Mouse (Mus musculus) heart, adult 2 months (tissue): ENCODE results near the gene Rfc4. TPM values are rescaled to one million over a fixed set of nuclear protein-coding genes. Genes with fewer than 3 reads are reported as not detected.

Experiments used
- DNase-seq, 2 experiments: peaks; one replicate each; pipeline ENCODE4 v3.0.0; 2021
- H3K27ac ChIP-seq: fragments of 200-600 bp; 2 replicates; pipeline ENCODE4 v1.8.1; 2022
- H3K27me3 ChIP-seq: fragments of 200-500 bp; 2 replicates; pipeline ENCODE4 v1.6.1; 2012; ENCODE audit warnings: mild to moderate bottlenecking, low read length, inconsistent platforms, mixed read lengths; ENCODE audit not compliant: control insufficient read depth, insufficient read depth
- H3K36me3 ChIP-seq: fragments of 200-500 bp; 2 replicates; pipeline ENCODE4 v1.6.1; 2012; ENCODE audit warnings: low read length, inconsistent platforms; ENCODE audit not compliant: control insufficient read depth, insufficient read depth
- H3K4me1 ChIP-seq: fragments of 200-500 bp; 2 replicates; pipeline ENCODE4 v1.6.1; 2011; ENCODE audit warnings: low read length; ENCODE audit not compliant: control insufficient read depth, insufficient read depth
- H3K4me3 ChIP-seq: fragments of 200-600 bp; 2 replicates; pipeline ENCODE4 v1.8.1; 2022
- H3K79me2 ChIP-seq: fragments of 200-500 bp; replicated peaks from 2 replicates; pipeline ENCODE4 v1.6.1; 2012; ENCODE audit warnings: mild to moderate bottlenecking, inconsistent platforms, low read length, moderate library complexity, mixed read lengths; ENCODE audit not compliant: control insufficient read depth, insufficient read depth
- H3K9ac ChIP-seq: fragments of 200-500 bp; 2 replicates; pipeline ENCODE4 v1.6.1; 2012; ENCODE audit warnings: low read depth, mild to moderate bottlenecking, control low read depth, inconsistent platforms, low read length, mixed read lengths
- CTCF ChIP-seq: fragments of 200-600 bp; IDR thresholded peaks from 2 replicates; pipeline ENCODE4 v1.8.1; 2022; ENCODE audit warnings: antibody characterized with exemption, mild to moderate bottlenecking, moderate library complexity
- EP300 ChIP-seq: fragments of 200-500 bp; IDR thresholded peaks from 2 replicates; pipeline ENCODE4 v1.6.1; 2011; ENCODE audit warnings: low read depth, low read length, control low read depth; ENCODE audit not compliant: insufficient read depth
- POLR2A ChIP-seq: fragments of 200-500 bp; IDR thresholded peaks from 2 replicates; pipeline ENCODE4 v1.6.1; 2011; ENCODE audit warnings: mild to moderate bottlenecking, low read depth, low read length, control low read depth; ENCODE audit not compliant: insufficient read depth
- WGBS: fragments of 180-500 bp; shearing (Covaris S2); methylation state at CpG from one replicate; pipeline ENCODE4 v1.1.7; 2018; 5-methylcytosine and 5-hydroxymethylcytosine counted together
- intact Hi-C: fragments of 180-260 bp; cut with DNase I; formaldehyde crosslinking; loops from one replicate; pipeline ENCODE4 v1.15.1; 2025
- polyA plus RNA-seq: library from polyadenylated mRNA; depleted of rRNA; stranded (reverse); fragments of >200 nt; gene quantifications from 2 replicates; pipeline ENCODE4 v1.2.3, GENCODE M21; 2012
- total RNA-seq, 2 experiments: library from RNA; stranded (reverse); gene quantifications; 2 replicates each; pipeline ENCODE4 v1.2.3; 2021

The Rfc4 gene
- total and polyA plus RNA-seq, 3 experiments, result 1.5 to 7.3 (median 6.2) TPM

GRCm38 (mm10) chr16:23117173-23117572, 10.4 kb downstream of the Rfc4 start:
- no peaks in the 10 kb centered on the region for H3K27me3 ChIP-seq
- no peak for DNase-seq
- no peak overlapping the region for H3K4me3 ChIP-seq
- H3K27ac ChIP-seq, result no peak overlapping the region
- WGBS, result 45% methylated on average over 4 of the region's 4 CpGs
- H3K4me1 ChIP-seq, result no peaks in the 10 kb centered on the region
- peaks cover 16% of the 10 kb centered on the region for H3K36me3 ChIP-seq
- intact Hi-C loops, result no loop called here
- H3K79me2 ChIP-seq, result no peaks in the 10 kb centered on the region
- TF ChIP-seq POLR2A (no peak), CTCF (no peak), EP300 (no peak)
- no peak overlapping the region for H3K9ac ChIP-seq

- H3K79me2 ChIP-seq, result no peaks in the 10 kb centered on the region
- no peak for TF ChIP-seq EP300
- no peak for TF ChIP-seq POLR2A
- no peak for TF ChIP-seq CTCF
- no peaks in the 10 kb centered on the region for H3K27me3 ChIP-seq
- WGBS, result 72% methylated on average over 3 of the region's 3 CpGs
- intact Hi-C loops, result no loop called here
- H3K9ac ChIP-seq, result no peak overlapping the region
- no peak overlapping the region for H3K4me3 ChIP-seq
- peaks cover 32% of the 10 kb centered on the region for H3K36me3 ChIP-seq
- no peak overlapping the region for H3K27ac ChIP-seq
- no peak for DNase-seq
- H3K4me1 ChIP-seq, result no peaks in the 10 kb centered on the region
These were observed 12.1 kb downstream of the Rfc4 start for GRCm38 (mm10) chr16:23115486-23115885.

- Histone ChIP-seq H3K79me2 (no peaks in the 10 kb centered on the region), H3K27me3 (no peaks in the 10 kb centered on the region), H3K9ac (no peak overlapping the region), H3K4me1 (peaks cover under 1% of the 10 kb centered on the region; the same call in 1 of the 2 replicates), H3K4me3 (no peak overlapping the region), H3K27ac (no peak overlapping the region), H3K36me3 (peaks cover 42% of the 10 kb centered on the region)
- DNase-seq, result no peak
- TF ChIP-seq POLR2A (0 out of 2 replicates have a peak, but pooled peaks have one; percentile 32), EP300 (no peak)
- 60% methylated on average over 5 of the region's 5 CpGs for WGBS
- intact Hi-C loops, result no loop called here
These were observed 13.0 kb downstream of the Rfc4 start for GRCm38 (mm10) chr16:23114339-23115171.

- TF ChIP-seq CTCF (no peak), EP300 (no peak), POLR2A (no peak; the same call in 1 of the 2 replicates)
- Histone ChIP-seq H3K27ac (no peak overlapping the region), H3K36me3 (peaks cover 48% of the 10 kb centered on the region), H3K4me3 (no peak overlapping the region), H3K4me1 (peaks cover 2% of the 10 kb centered on the region; the same call in 1 of the 2 replicates), H3K27me3 (no peaks in the 10 kb centered on the region), H3K79me2 (0 out of 2 replicates have a peak, but pooled peaks cover 2% of the 10 kb centered on the region), H3K9ac (no peak overlapping the region)
- no peak for DNase-seq
- intact Hi-C loops, result no loop called here
These were observed 13.6 kb downstream of the Rfc4 start for GRCm38 (mm10) chr16:23113903-23114302.

- Histone ChIP-seq H3K27ac (no peak overlapping the region), H3K4me3 (no peak overlapping the region), H3K36me3 (peaks cover 51% of the 10 kb centered on the region), H3K9ac (no peak overlapping the region), H3K79me2 (peaks cover 5% of the 10 kb centered on the region), H3K4me1 (peaks cover 2% of the 10 kb centered on the region; the same call in 1 of the 2 replicates), H3K27me3 (no peaks in the 10 kb centered on the region)
- 25% methylated on average over 9 of the region's 9 CpGs for WGBS
- no peak for TF ChIP-seq EP300
- TF ChIP-seq POLR2A, result no peak
- TF ChIP-seq CTCF, result no peak
- intact Hi-C loops, result no loop called here
- no peak for DNase-seq
These were observed 14.6 kb downstream of the Rfc4 start for GRCm38 (mm10) chr16:23112861-23113435.

GRCm38 (mm10) chr16:23112348-23112747, 15.2 kb downstream of the Rfc4 start:
- no peak overlapping the region for H3K9ac ChIP-seq
- no peak overlapping the region for H3K27ac ChIP-seq
- intact Hi-C loops, result no loop called here
- WGBS, result 63% methylated on average over 12 of the region's 12 CpGs
- no peak for TF ChIP-seq POLR2A
- TF ChIP-seq EP300, result no peak
- no peak for TF ChIP-seq CTCF
- H3K27me3 ChIP-seq, result no peaks in the 10 kb centered on the region
- no peak overlapping the region for H3K4me3 ChIP-seq
- peaks cover 51% of the 10 kb centered on the region for H3K36me3 ChIP-seq
- no peak for DNase-seq
- peaks cover 7% of the 10 kb centered on the region for H3K79me2 ChIP-seq
- peaks cover 2% of the 10 kb centered on the region; the same call in 1 of the 2 replicates for H3K4me1 ChIP-seq
